Mouse (Mus musculus): ENCODE results near the gene Mocs1.

The Mocs1 gene

DNA sequence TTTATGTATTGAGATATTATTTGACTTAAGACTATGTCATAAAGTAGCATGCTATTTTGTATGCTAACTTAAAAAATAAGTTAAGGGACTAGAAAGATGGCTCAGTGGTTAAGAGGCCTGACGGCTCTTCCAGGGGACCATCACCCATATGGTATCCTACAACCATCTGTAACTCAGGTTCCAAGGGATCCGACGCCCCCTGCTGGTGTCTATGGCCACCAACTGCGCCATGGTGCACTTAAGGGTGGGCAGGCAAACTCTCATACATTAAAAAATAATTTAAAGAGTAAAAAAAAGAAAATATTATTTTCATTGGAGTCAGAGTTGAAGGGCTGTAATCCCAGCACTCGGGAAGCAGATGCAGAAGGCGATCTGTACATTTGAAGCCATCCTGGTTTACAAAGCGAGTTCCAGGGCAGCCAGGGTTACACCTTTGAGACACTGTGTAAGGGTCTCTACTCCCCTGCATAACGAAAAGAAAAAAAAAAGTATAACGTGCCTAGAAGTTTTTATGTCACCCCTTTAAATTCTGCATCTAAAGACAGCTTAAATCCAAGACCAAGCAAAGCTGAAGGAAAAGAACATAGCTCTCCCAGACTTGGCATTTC lies 427 bp upstream of the Mocs1 start:
- TF ChIP-seq POU5F1 (IDR thresholded peaks at IDR 0.05; ENCODE audit: borderline replicate concordance, low read length) (no peak), NANOG (IDR thresholded peaks at IDR 0.05; ENCODE audit: borderline replicate concordance, low read length) (no peak), CTCF (conservative IDR thresholded peaks at IDR 0.05; ENCODE audit: low read length) (peak; percentile 59)
- no peaks in the 10 kb centered on the region for H3K27me3 ChIP-seq (ENCODE audit: insufficient read depth, low read length)
- H3K36me3 ChIP-seq (ENCODE audit: insufficient read depth, low read length): no peaks in the 10 kb centered on the region
- peak overlapping the region; percentile 85 for H3K4me3 ChIP-seq (replicated peaks; ENCODE audit: low read length)
- H3K9me3 ChIP-seq (ENCODE audit: low read length): no peaks in the 10 kb centered on the region
- H3K4me1 ChIP-seq (replicated peaks; ENCODE audit: low read depth, low read length): peaks cover 42% of the 10 kb centered on the region

DNA sequence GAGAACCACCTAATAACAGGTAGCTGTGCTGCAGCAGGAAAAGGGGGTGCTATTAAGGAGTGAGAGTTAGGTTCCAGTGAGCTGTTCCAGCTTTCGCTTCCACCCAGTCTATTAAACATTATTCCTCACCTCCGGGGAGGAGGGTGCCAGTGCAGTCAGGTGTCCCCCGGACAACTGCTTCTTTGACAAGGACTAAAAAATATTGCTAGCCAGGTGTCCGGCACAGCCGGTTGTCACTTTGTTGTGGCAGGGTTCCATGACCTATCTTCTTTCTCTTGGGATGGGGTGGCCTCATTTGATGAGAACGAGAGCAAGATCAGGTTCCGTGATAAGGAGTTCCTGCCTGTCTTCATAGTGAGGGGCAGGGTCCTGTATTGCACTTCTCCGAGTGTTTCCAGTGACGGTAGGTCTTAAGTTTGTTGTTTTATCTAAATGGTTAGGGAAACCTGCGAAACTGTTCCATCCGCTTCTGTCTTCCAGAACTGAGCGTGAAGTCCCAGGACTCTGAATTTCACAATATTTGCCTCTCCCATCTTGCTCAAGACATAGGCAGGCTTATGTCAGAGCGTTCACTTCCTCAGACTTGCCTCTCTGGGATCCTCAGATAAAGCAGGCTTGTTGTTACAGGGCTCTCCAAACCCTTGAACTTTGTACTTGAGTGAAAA lies 721 bp downstream of the Mocs1 start:
- H3K4me1 ChIP-seq (replicated peaks; ENCODE audit: low read depth, low read length): peaks cover 51% of the 10 kb centered on the region
- TF ChIP-seq POU5F1 (IDR thresholded peaks at IDR 0.05; ENCODE audit: borderline replicate concordance, low read length) (no peak), NANOG (IDR thresholded peaks at IDR 0.05; ENCODE audit: borderline replicate concordance, low read length) (no peak), CTCF (conservative IDR thresholded peaks at IDR 0.05; ENCODE audit: low read length) (no peak)
- no peaks in the 10 kb centered on the region for H3K27me3 ChIP-seq (ENCODE audit: insufficient read depth, low read length)
- H3K36me3 ChIP-seq (ENCODE audit: insufficient read depth, low read length): peaks cover 8% of the 10 kb centered on the region
- no peaks in the 10 kb centered on the region for H3K9me3 ChIP-seq (ENCODE audit: low read length)
- H3K4me3 ChIP-seq (replicated peaks; ENCODE audit: low read length): peak overlapping the region; percentile 85

DNA sequence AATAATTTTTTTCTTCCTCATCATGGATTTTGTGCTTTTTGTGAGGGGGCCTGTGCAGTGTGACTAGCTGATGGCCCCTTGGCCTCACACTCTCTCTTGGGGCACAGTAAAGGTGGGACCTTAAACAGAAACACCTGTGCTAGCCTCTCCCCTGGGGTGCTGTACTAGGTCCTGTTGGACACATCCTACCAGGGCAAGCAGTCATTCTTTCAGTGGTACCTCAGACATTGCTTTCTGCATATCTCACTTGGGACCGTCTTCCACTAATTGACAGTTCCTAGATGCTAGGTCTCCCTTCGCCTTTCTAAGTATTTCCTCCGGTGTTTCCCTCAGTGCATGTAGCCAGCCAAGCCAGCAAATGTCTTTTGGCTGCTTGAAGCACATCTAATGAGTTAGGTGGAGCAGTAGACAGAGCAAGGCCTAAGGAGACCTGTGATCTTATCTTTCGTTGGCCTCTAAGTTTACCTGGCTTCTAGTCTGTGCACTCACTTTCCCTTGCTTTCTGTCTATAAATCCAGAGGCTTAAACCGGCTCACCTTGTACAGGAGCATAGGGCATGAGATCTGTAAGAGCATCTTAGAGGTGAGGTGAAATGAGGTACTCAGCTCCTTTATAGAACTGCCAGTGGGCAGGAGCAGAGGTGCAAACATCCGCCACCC lies 1.4 kb downstream of the Mocs1 start:
- Histone ChIP-seq H3K9me3 (ENCODE audit: low read length) (no peaks in the 10 kb centered on the region), H3K4me3 (replicated peaks; ENCODE audit: low read length) (peak overlapping the region; percentile 85; the same call in 1 of the 2 replicates), H3K4me1 (replicated peaks; ENCODE audit: low read depth, low read length) (peaks cover 51% of the 10 kb centered on the region), H3K27me3 (ENCODE audit: insufficient read depth, low read length) (no peaks in the 10 kb centered on the region), H3K36me3 (ENCODE audit: insufficient read depth, low read length) (peaks cover 15% of the 10 kb centered on the region)
- TF ChIP-seq CTCF (conservative IDR thresholded peaks at IDR 0.05; ENCODE audit: low read length) (no peak), POU5F1 (IDR thresholded peaks at IDR 0.05; ENCODE audit: borderline replicate concordance, low read length) (no peak), NANOG (IDR thresholded peaks at IDR 0.05; ENCODE audit: borderline replicate concordance, low read length) (no peak)

DNA sequence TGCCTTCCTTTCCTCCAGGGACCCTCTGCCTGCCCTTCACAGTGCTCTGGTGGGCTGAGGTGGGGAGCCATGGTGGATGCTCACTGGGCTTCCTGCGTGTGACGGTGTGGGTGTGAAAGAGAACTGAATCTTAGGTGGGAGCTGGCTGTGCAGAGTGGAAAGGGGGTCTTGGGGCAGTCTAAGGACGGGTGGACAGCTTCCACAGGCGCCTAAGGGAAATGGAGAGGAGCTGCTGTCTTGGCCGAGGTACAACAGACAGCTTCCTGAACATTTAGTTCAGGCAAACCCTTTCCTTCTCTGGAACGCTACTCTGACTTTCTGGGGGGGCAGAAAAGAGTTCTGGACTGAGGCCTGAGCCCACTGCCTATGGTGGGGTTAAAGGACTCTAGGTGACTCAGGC lies 2.0 kb downstream of the Mocs1 start:
- Histone ChIP-seq H3K27me3 (ENCODE audit: insufficient read depth, low read length) (no peaks in the 10 kb centered on the region), H3K4me3 (replicated peaks; ENCODE audit: low read length) (no peak overlapping the region), H3K4me1 (replicated peaks; ENCODE audit: low read depth, low read length) (peaks cover 51% of the 10 kb centered on the region), H3K9me3 (ENCODE audit: low read length) (no peaks in the 10 kb centered on the region), H3K36me3 (ENCODE audit: insufficient read depth, low read length) (peaks cover 20% of the 10 kb centered on the region)
- TF ChIP-seq CTCF (conservative IDR thresholded peaks at IDR 0.05; ENCODE audit: low read length): no peak

DNA sequence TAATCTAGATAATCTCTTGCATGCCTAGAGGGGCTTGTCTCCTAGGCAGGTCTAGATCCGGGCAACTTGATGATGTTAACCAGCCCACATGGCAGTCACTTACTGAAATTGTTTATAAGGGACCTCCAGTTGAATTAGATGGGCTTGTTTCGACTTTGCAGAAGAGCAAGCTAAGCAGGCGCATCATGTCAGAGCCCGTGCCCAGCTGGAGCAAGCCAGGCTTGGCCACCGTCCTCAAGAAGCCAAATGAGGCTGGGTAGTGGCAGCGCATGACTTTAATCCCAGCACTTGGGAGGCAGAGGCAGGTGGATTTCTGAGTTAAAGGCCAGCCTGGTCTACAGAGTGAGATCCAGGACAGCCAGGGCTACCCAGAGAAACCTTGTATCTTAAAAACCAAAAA lies 3.0 kb downstream of the Mocs1 start:
- peaks cover 30% of the 10 kb centered on the region for H3K36me3 ChIP-seq (ENCODE audit: insufficient read depth, low read length)
- H3K4me3 ChIP-seq (replicated peaks; ENCODE audit: low read length): no peak overlapping the region
- peaks cover 51% of the 10 kb centered on the region for H3K4me1 ChIP-seq (replicated peaks; ENCODE audit: low read depth, low read length)
- H3K27me3 ChIP-seq (ENCODE audit: insufficient read depth, low read length): no peaks in the 10 kb centered on the region
- TF ChIP-seq CTCF (conservative IDR thresholded peaks at IDR 0.05; ENCODE audit: low read length) (no peak), NANOG (IDR thresholded peaks at IDR 0.05; ENCODE audit: borderline replicate concordance, low read length) (no peak), POU5F1 (IDR thresholded peaks at IDR 0.05; ENCODE audit: borderline replicate concordance, low read length) (no peak)
- H3K9me3 ChIP-seq (ENCODE audit: low read length): no peaks in the 10 kb centered on the region

DNA sequence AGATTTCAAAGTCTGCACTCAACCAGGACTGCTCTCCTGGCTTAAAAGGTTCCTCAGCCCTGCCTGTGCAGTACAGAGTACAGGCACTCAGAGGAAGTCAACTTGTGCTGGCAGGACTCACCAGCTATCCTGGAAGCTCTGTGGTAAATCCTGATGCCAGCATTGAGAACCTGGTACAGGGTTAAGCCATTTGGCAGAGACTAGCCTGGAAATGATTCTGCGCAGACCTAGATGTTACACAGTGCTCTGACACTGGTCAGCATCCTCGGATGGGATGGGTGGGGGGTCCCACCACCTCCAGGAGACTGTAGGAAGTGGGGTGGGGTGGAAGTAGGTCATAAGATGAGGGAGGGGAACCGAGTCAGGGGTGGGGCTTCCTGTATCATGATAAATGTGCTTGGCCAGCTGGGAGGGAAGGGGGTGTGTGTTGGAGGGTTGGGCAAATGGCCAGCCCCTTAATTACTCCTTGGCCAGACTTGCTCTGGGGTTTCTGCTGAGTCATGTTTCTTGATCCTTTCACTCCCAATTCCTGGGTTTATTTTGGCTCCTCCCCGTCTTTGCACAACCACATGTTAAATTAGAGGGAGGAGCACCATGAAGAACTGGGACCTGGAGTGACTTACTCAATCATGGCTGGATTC lies 4.0 kb downstream of the Mocs1 start:
- Histone ChIP-seq H3K36me3 (ENCODE audit: insufficient read depth, low read length) (peaks cover 30% of the 10 kb centered on the region), H3K4me1 (replicated peaks; ENCODE audit: low read depth, low read length) (peaks cover 60% of the 10 kb centered on the region), H3K9me3 (ENCODE audit: low read length) (no peaks in the 10 kb centered on the region), H3K27me3 (ENCODE audit: insufficient read depth, low read length) (no peaks in the 10 kb centered on the region), H3K4me3 (replicated peaks; ENCODE audit: low read length) (no peak overlapping the region)
- TF ChIP-seq CTCF (conservative IDR thresholded peaks at IDR 0.05; ENCODE audit: low read length) (no peak), NANOG (IDR thresholded peaks at IDR 0.05; ENCODE audit: borderline replicate concordance, low read length) (no peak), POU5F1 (IDR thresholded peaks at IDR 0.05; ENCODE audit: borderline replicate concordance, low read length) (no peak)

DNA sequence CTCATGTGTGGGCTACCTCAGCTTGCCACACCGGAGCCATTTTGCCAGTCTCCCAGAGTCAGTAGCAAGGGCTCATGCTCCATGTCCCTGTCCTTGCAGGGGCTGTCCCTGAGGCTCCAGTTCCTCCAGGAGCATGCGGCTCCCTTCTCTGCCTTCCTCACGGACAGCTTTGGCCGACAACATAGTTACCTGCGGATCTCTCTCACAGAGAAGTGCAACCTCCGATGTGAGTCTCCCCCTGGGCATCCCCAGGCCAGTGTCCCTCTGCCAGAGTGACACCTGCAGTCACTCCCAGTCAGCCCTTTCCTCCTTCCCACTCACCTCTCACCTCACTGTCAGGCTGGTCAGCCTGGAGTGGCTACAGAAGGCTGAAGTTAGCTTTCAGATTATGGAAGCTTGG lies 4.9 kb downstream of the Mocs1 start:
- no peak for TF ChIP-seq POU5F1 (IDR thresholded peaks at IDR 0.05; ENCODE audit: borderline replicate concordance, low read length)
- TF ChIP-seq CTCF (conservative IDR thresholded peaks at IDR 0.05; ENCODE audit: low read length): no peak
- TF ChIP-seq NANOG (IDR thresholded peaks at IDR 0.05; ENCODE audit: borderline replicate concordance, low read length): no peak
- Histone ChIP-seq H3K4me3 (replicated peaks; ENCODE audit: low read length) (no peak overlapping the region), H3K36me3 (ENCODE audit: insufficient read depth, low read length) (peaks cover 32% of the 10 kb centered on the region), H3K27me3 (ENCODE audit: insufficient read depth, low read length) (no peaks in the 10 kb centered on the region), H3K9me3 (ENCODE audit: low read length) (no peaks in the 10 kb centered on the region), H3K4me1 (replicated peaks; ENCODE audit: low read depth, low read length) (peaks cover 58% of the 10 kb centered on the region)

DNA sequence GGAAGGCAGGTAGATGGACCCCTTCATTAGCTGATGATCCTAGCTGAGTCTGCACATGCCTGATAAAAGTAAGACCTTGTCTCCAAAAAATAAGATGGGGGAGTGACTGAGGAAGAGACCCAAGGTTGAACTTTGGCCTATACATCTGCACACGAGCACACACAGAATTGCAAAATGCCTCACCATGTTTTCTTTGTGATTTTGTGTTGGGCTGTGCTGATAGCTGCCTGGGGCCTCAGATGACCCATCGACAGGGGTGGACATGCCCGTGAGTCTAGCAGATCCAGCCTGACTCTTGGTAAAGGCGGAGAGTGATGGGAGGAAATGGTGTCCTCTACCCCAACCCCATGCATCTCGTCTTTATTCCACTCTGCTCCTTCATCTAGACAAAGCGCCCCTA lies 6.1 kb downstream of the Mocs1 start:
- no peaks in the 10 kb centered on the region for H3K27me3 ChIP-seq (ENCODE audit: insufficient read depth, low read length)
- no peak for TF ChIP-seq POU5F1 (IDR thresholded peaks at IDR 0.05; ENCODE audit: borderline replicate concordance, low read length)
- no peak for TF ChIP-seq NANOG (IDR thresholded peaks at IDR 0.05; ENCODE audit: borderline replicate concordance, low read length)
- TF ChIP-seq CTCF (conservative IDR thresholded peaks at IDR 0.05; ENCODE audit: low read length): no peak
- H3K9me3 ChIP-seq (ENCODE audit: low read length): no peaks in the 10 kb centered on the region
- H3K36me3 ChIP-seq (ENCODE audit: insufficient read depth, low read length): peaks cover 37% of the 10 kb centered on the region
- peaks cover 49% of the 10 kb centered on the region for H3K4me1 ChIP-seq (replicated peaks; ENCODE audit: low read depth, low read length)
- no peak overlapping the region for H3K4me3 ChIP-seq (replicated peaks; ENCODE audit: low read length)
